Mouse (Mus musculus): ENCODE measurements around the gene Serf2.

The Serf2 gene

GRCm38 (mm10) chr2:121448739-121449535 is at the start of gene Serf2:
Gene Serf2 (plus strand): TSS chr2:121449195.
- peak; percentile 97 to 98 for DNase-seq (ENCODE audit: low spot score in 2 of 2)

GRCm38 (mm10) chr2:121403296-121403695 is 45.7 kb upstream of the Serf2 start:
- DNase-seq (ENCODE audit: low spot score in 2 of 2) = no peak

DNA sequence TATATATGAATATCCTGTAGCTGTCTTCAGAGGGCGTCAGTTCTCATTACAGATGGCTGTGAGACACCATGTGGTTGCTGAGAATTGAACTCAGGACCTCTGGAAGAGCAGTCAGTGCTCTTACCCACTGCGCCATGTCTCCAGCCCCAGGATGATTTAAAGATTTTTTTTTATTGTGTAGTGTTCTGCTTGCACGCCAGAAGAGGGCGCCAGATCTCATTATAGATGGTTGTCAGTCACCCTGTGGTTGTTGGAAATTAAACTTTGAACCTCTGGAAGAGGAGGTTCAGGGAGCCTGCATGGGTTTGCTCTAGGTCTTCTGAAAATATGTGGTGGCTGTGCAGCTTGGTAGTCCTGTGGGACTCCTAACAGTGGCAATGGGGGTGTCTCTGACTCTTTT is 40.8 kb upstream of the Serf2 start:
- DNase-seq (ENCODE audit: low spot score in 2 of 2) = peak in 1 of 2 experiments; percentile 20

GRCm38 (mm10) chr2:121412843-121413386 is 36.1 kb upstream of the Serf2 start:
- no peak for DNase-seq (ENCODE audit: low spot score in 2 of 2)

DNA sequence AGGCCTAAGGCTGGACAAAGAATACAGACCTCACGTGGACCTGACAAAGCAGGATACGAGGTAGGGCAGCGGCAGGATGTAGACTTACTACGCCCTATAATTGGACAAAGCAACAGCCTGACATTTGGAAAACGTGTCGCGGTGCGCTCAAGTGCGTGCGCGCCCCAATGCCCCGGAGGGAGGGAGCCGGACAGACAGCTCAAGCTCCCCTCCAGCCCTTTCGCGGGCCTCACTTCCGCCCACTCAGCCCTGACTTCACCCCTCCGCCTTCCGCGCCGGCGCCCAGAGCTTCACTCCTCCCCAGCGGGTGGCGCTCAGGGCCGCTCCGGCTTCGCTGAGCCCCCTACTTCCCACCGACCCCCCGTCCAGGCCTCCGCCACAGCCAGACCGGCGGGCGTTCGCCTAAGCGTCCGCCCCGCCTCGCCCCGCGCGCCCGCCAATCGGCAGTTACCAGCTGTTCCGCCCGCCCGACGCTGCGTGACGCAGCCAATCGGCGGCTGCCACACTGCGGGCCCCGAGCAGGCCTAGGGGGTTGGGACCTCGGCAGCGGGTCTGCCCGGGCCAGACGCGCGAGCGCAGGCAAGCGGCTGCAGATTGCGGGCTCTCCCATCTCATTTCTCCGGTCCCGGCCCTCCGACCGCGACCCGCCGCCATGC is 35.5 kb upstream of the Serf2 start, which contains the start of the genes Pdia3 and Catsper2:
Gene Pdia3, plus strand, starts transcription at position 389 of the 656 bp plus-strand sequence.
Gene Catsper2, minus strand, starts transcription at position 406 of the 656 bp plus-strand sequence.
- peak; percentile 92 to 94 for DNase-seq (ENCODE audit: low spot score in 2 of 2)

- peak; percentile 26 to 54 for DNase-seq (ENCODE audit: low spot score in 2 of 2)
Measured at GRCm38 (mm10) chr2:121414139-121414685, 34.8 kb upstream of the Serf2 start.

DNA sequence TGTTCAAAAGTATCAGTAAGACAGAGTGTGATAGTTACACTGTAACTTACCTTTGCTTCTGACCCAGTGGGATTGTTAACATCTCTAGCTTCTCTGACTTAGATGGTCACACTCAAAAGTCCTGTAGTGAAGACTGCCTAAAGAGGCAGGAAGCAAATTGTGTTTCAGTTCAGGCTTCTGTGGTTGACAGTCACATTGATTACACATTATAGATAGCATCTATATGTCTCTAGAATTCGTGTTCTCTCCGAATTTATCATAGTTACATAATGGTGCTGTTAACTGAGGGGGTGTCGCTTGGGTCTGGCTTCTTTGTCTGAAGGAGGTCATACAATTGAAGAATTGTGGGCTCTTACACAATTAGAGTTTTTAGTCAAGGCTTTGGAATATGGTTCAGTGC is 33.9 kb upstream of the Serf2 start:
- no peak for DNase-seq (ENCODE audit: low spot score in 2 of 2)

DNA sequence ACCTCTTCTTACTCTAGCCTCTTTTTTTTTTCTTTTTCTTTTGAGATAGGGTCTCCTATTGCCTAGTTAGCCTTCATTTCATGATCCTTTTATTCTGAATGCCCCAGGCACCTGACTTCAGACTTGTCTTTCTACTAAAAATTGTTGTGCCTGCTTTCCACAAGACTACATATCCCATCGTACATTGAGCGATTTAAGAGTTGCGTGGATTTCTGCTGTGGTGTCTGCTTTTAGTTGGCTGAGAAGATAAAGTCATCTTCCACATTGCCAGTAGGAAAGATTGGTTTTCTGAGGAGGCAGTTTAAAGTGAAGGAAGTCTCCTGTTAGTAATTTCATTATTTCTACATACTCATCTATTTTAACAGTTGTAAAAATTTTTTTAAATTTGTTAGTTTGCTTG is 33.4 kb upstream of the Serf2 start:
- no peak for DNase-seq (ENCODE audit: low spot score in 2 of 2)

- no peak for DNase-seq (ENCODE audit: low spot score in 2 of 2)
Measured at GRCm38 (mm10) chr2:121416356-121416755, 32.6 kb upstream of the Serf2 start.

GRCm38 (mm10) chr2:121418476-121418875 is 30.5 kb upstream of the Serf2 start:
- no peak for DNase-seq (ENCODE audit: low spot score in 2 of 2)

DNA sequence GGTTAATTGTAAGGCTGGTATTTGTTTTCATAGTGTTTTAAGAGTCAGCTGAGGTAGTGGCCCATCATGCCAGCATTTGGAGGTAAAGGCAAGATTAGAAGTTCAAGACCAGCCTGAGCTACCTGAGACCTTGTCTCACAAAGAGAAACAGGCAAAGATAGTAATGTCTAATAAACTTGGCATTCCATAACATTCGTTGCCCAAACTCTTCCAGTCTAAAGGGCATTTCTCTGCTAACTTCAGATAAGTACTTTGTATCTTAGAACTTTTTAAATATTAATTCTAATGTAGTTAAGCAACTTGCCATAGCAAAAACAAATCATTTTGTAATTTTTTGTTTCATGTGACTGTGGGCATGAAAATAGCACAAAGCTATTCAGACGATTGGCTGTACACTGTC is 25.8 kb upstream of the Serf2 start:
- no peak for DNase-seq (ENCODE audit: low spot score in 2 of 2)

DNA sequence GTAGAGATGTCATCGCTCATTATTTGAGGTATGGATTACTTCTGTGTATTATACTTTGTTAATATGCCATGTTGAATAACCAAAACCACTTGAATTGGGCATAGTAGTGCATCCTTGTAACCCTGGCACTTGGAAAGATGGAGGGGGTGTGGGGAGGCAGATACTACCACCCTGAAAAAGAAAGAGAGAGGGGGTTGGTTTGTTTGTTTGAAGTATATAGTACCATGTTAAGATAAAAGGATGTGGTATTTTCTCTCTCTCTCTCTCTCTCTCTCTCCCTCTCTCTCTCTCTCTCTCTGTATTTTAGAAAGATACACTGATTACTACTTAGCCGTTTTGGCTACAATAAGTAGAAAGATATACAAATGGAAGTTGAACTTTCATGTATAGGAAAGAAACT is 23.1 kb upstream of the Serf2 start:
- DNase-seq (ENCODE audit: low spot score in 2 of 2) = no peak

- no peak for DNase-seq (ENCODE audit: low spot score in 2 of 2)
Measured at GRCm38 (mm10) chr2:121434854-121435253, 14.1 kb upstream of the Serf2 start.

GRCm38 (mm10) chr2:121439746-121440145 is 9.2 kb upstream of the Serf2 start:
- no peak for DNase-seq (ENCODE audit: low spot score in 2 of 2)

DNA sequence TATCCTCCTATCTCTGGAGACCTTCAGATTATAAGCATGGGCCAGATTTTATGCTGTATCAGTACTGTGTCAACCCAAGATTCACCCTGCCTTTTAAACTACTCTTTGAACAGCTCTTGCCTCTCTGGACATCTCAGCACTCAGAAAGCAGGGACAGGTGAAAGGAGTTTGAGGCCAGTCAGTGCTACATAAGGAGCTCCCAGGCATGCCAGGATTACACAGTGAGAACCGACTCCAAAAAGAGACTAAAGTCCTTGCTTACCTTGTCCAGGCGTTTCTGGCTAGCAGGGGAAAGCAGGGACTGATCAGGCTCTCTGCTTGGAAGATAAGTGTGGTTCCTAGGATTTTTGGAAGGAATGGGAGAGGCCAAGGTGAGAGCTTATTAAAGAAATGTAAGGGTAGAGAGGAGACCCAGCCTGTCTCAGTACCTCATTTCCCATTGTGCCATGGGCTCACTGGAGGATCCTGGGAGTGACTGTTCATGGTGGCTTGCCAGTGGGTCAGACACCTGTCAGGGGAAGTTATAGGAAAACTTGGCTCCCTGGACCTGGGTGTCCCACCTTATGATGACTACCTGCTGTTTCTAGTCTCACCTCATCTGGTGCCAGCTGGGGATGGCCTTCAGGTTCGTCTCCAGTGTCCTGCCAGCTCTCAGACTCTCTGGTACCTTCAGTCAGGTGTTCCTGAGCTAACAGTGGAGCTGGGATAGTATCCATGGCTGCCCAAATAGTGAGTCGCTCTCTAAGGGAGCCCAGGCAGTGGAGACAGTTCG is 8.0 kb upstream of the Serf2 start:
- DNase-seq (ENCODE audit: low spot score in 2 of 2) = no peak

- DNase-seq (ENCODE audit: low spot score in 2 of 2) = no peak
Measured at GRCm38 (mm10) chr2:121441800-121442199, 7.2 kb upstream of the Serf2 start.

- no peak for DNase-seq (ENCODE audit: low spot score in 2 of 2)
Measured at GRCm38 (mm10) chr2:121442259-121443067, 6.5 kb upstream of the Serf2 start.

DNA sequence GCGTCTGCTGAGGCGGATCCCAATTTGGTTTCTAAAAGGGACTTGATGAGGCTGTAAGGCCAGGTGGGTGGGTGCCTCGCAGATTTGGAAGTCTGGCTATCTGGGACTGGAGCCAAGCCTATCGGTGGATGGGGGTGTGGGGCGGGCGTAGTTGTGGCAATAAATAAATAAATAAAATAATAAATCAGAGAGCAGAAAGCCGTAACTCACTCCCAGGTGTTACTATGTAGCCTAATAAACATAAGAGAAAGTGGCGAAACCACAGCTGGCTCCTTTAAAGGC is 6.0 kb upstream of the Serf2 start:
- no peak for DNase-seq (ENCODE audit: low spot score in 2 of 2)

DNA sequence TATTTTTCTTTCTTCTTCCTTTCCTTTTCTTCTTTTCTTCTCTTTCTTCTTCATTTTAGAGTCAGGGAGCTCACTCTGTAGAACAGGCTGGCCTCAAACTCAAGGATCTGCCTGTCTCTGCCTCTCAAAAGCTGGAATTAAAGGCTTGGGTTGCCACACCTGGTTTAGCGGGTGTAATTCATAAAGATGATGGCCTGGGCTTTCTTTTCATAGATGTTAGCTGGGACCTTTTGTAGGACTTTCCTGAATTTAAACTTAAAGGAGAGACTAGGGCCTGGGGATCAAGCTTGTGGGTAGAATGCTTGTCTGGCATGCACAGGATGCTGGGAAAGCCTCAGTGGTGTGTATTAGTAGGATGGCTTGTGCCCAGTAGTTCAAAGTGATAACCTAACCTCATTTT is 4.8 kb upstream of the Serf2 start, which contains the start of gene Ell3:
Gene Ell3, minus strand, starts transcription at position 101 of the 400 bp plus-strand sequence.
- DNase-seq (ENCODE audit: low spot score in 2 of 2) = no peak

- no peak for DNase-seq (ENCODE audit: low spot score in 2 of 2)
Measured at GRCm38 (mm10) chr2:121445117-121445516, 3.9 kb upstream of the Serf2 start.

- DNase-seq (ENCODE audit: low spot score in 2 of 2) = no peak
Measured at GRCm38 (mm10) chr2:121446506-121446905, 2.5 kb upstream of the Serf2 start.
